Mouse (Mus musculus) kidney, postnatal 4 days (tissue): ENCODE measurements around the gene Zdhhc18.
A peak's percentile ranks its signal among the peaks of the same experiment; 100 is the strongest.
"Not testable (repeated sequence)": the region's sequence is repeated elsewhere in the genome, so short reads cannot be mapped to it uniquely, and the experiment has no call there.

Source experiments
- DNase-seq, 2 experiments: peaks; one replicate each; pipeline ENCODE4 v3.0.0; 2021; ENCODE audit warnings: mixed read lengths in 2 of 2

Zdhhc18 gene

DNA sequence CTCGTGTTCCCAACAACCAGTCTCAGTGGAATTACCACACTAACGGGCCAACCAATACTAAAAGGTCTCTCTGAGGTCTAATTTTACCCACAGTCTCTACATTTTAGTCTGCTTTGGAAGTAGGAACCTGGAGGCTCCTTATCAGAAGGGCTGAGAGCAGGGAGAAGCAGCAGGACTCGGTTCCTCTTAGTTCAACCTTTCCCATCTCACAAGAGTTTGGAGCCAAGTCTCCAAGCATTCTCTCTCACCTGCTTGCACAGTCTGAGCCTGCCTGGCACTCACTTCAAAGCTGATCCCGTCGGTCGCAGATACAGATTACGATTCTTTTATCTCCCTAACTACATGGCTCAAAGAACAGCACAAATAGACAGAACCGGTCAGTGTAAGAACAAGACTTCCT lies 13.0 kb upstream of the Zdhhc18 start:
- no peak for DNase-seq

DNA sequence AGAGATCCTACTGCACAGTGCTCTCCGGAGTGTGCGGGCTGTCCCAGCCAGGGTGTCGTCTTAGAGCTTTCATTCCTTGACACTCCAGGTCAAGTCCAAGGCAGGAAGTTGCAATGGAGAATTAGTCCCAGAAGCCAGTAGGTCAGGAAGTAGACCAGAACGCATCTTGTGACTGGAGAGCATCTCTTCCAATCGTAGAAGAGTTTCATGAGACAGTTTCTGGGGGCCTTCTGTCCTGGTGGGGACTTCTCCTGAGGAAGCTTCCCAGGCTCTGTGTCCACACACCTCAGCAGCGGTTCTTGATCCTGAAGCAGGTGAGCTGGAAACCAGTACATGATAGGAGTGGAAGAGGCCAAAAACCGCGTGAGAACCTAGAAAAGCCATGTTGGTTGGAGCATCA lies 12.5 kb upstream of the Zdhhc18 start:
- no peak for DNase-seq

DNA sequence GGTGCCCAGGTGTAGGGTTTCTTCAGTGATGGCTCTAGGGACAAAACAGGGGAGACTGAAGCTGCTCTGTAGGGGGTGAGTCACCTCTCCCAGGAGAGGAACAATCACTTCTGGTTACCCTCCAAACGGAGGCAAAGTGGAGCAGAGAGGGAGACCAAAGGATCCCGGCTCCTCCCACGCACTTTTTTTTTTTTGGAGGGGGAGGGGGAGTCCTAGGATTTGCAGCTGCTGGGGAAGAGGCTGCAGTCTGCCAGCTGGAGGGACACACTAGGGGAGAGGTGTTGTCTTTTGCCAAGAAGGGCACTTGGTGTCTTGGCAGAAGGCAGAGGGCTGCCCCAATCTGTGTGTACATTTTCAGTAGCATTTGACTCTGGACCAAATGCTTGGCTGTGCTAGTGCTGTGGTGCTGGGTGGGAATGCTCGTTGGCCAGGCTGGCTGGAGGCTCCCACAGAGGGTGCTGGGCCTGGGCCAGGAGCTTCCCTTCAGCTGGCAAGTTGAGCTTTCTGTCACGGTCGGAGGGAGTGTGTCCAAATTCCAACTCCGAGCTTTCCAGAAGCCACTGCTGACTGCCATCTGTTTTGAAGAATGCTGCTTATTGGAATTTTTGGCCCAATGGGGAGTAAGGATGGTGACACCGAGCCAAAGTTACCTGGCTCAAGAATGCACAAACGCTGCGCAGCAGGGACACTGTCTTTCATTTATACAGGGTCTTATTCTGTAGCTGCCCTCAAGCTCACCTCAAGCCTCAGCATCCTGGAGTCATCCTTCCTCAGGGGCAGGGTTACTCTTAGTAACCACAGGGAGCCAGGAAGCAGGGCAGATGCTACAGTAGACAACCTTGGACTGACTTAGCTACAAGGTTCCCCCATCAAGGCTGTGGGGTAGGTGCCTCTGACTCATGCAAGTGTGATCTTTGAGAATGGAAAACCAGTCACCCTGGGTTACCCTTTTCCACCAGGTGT lies 10.5 kb upstream of the Zdhhc18 start:
- DNase-seq = peak; percentile 84 to 91

DNA sequence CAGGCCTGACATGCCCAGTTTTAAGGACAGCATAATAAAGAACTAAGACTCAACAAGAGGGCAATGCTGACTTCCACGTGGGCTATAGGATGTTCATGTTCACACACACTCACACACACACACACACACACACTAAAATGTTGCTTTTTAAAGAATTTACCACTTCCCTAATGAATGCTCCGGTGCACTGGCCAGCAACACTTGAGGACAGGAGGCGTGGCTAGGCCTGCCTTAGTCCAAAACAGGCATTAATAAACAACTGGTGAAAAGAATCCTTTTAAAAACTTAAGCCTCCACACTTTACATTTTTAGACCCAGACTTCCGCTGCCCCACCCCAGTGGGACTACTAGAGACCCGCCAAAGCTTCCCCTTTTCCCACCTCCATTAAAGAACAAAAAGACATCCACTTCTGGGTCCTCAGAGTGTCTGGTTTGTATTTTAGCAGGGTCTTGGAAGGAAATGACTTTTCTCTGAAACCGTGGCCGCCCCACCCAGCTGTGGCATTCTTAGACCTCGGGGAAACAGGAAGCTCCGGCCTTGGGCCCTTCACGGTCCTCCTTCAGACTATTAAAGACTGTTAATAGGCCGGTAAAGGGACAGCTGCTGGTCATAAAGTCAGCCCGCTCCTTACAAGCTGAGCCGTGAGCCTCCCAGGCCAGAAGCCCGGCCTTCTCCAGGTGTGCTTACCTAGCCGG lies 9.7 kb upstream of the Zdhhc18 start:
- peak; percentile 72 to 82 for DNase-seq

DNA sequence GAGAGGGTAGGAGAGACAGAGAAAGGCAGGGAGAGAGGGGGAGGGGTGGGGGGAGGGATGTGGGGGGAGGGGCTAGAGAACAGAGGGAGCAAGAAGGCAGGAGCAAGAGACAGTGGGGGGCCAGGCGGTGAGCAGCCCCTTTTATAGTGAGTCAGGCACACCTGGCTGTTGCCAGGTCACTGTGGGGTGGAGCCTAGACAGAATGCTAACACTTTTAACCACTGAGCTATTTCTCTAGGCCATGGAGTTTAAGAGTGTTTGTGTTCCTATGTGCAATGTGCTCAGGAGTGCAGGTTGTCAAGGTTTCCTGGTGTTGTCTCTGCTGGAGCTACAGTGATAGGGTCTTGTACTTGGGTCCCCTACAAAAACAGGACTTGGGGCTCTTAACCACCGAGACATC lies 8.8 kb upstream of the Zdhhc18 start:
- DNase-seq = no peak

DNA sequence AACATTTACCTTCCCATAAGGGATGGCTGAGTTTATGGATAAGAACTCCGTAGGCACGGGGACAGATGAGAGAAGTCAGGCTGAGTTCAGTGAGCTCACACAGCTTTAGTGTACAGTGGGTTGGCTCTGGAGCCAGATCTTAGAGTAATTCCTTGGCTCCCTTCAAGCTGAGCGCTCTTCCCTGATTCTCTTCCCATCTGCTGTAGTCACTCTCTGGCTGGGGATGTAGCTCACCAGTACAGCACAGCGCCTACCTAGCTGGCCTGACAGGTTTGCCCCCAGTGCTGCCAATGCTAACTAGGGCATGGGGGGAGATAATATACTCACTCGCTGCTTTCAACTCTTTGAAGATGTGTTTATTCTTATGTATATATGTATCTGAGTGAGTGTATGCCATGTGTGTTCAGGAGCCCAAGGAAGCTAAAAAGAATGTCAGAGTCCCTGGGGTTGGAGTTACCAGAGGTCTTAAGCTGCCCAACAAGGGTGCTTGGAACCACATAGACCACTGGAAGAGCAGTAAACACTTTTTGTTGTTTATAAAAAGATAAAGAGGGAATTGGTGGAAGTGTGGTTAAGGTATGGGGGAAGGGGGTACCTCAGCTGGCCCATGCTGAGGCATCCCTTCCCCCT lies 8.0 kb upstream of the Zdhhc18 start:
- no peak for DNase-seq

DNA sequence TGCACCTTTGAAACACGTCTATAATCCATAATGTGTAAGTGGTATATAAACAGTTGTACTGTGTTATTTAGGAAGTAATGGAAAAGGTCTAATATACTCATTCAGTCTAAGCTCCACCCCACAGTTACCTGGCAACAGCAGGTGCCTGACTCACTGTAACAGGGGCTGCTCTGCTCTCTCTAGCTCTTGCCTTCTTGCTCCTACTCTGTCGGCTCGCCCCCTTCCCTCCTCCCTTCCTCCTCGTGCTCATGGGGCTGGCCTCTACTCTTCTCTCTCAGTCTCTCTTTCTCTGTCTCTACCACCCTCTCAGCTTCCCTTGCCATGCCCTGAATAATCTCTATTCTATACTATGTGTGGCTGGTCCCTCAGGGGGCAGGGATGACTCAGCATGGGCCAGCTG lies 7.0 kb upstream of the Zdhhc18 start:
- DNase-seq = peak in 1 of 2 experiments; percentile 58

DNA sequence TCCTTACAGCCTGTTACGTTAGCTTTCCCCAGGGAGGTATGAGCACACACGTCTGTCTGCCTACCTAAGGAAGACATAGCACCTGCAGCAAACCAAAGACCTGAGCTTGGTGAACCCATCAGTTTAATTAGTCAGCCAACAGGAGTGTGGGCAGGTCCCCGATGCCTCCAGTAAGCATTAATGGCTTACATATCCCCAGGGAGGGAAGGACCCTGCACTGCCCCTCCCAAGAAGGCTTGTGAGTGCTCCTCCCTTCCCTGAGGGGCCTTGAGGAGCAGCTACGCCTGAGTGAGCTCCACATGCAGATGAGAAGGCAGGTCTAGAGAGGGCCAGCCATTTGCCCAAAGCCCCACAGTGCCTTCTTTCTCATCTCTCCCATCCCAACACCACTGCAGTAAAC lies 6.3 kb upstream of the Zdhhc18 start:
- peak; percentile 46 to 68 for DNase-seq

DNA sequence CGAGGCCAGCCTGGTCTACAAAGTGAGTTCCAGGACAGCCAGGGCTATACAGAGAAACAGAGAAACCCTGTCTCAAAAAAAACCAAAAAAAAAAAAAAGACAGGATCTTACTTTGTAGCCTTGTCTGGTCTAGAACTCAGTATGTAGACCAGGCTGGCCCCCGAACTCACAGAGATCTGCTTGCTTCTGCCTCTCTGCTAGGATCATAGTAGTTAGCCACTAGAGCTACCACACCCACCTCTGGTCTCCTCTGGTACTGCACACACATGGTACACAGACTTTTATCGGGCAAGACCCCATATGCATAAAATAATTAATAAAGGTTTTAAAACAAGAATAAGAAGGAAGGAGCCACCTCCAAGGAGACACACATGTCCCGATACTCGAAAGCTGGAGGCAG lies 4.1 kb upstream of the Zdhhc18 start:
- not testable (repeated sequence) for DNase-seq

DNA sequence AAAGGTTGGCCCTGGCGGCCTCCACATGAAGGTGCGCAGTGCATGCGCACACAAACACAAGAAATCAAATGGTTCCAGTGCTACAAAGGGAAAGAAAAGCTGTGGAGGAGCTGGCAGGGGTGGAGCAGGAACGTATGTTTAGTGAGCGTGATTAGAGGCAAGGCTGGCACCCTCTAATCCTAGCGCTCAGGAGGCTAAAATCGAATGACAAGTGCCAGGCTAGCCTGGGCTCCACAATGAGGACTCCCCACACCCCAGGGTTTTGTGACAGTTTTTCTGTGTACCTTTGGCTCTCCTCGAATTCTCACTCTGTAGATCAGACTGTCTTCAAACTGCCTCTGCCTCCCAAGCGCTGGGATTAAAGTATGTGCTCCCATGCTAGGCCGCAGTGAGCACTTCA lies 2.8 kb upstream of the Zdhhc18 start:
- DNase-seq = no peak

DNA sequence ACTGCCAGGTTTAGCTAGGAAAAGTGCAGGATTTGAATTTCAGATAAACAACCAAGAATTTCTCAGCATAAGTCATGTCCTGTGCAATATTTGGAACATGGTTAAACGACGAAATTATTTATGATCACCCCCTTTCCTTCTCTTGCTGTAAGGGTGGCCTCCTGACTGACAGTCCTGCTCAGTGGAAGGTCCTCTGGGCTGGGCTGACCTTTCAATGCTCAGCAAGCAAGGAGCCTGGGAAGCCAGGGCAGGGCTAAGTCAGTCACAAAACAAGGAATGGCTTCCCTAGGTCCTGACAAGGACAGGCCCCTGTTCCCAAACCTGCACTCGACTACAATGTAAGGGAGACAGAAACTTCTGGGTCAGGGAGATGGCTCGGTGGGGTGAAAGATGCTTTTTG lies 2.0 kb upstream of the Zdhhc18 start:
- DNase-seq = peak in 1 of 2 experiments; percentile 30

DNA sequence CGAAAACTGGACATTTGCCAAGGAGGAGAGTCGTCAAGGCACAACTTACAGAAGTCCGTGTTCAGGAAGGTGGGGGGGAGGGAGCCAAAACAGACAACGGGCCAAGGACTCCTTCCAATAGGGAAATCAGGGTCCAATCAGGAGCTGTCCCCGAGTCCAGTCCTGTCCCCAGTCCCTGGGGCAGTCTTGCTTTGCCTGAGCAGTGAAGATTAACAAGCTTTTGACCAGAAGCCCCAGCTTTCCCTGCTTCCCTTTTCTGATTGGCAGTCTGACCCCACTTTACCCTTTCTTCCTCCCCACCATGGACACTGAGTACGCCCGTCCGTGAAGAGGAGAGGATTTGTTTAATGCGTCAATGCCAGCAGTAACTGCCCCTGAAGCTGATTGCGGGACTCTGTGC lies 1.5 kb upstream of the Zdhhc18 start:
- peak in 1 of 2 experiments; percentile 29 for DNase-seq

DNA sequence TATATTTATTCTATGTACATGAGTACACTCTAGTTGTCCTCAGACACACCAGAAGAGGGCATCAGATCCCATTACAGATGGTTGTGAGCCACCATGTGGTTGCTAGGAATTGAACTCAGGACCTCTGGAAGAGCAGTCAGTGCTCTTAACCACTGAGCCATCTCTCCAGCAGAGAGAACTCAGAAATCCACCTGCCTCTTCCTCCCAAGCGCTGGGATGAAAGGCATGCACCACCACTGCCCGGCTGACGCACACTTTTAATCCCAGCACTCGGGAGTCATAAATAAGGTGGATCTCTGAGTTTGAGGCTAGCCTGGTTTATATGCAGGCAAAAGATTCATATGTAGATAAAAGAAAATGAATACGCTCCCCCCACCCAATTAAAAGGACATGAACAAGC lies 490 bp downstream of the Zdhhc18 start:
- peak in 1 of 2 experiments; percentile 1 for DNase-seq

DNA sequence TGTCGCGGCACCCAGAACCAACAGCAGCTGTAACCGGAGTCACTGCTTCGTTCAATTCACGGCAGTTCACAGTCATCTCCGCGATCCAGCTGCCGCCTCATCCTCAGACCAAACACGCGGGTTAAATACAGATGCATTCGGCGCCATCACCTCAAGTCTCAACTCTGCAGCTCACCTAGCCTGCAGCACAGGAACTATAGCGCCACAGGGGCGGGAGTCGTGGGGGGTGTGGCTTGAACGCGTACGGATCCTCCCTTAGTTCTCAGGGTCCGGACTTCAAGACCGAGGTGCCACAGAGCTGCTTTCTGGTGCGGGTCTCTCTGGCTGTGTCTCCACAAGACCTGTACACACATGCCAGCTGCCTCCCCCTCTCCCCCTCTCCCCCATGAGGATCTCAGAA lies 4.3 kb downstream of the Zdhhc18 start:
- no peak for DNase-seq

DNA sequence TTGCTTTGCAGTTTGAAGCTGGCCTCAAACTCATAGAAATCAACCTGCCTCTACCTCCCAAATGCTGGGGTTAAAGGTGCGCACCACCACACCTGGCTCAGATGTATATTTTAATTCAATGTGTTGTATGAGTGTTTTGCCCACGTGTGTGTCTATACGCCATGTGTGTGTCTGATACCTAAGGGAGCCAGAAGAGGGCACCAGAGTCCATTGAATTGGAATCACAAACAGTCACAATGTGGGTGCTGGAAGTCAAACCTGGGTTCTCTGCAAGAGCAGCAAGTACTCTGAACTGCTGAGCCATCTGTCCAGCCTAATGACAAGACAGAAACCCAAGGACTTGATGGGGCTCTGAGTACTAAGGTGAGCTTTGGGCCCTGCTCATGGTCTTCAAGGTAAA lies 4.8 kb downstream of the Zdhhc18 start:
- DNase-seq = no peak

DNA sequence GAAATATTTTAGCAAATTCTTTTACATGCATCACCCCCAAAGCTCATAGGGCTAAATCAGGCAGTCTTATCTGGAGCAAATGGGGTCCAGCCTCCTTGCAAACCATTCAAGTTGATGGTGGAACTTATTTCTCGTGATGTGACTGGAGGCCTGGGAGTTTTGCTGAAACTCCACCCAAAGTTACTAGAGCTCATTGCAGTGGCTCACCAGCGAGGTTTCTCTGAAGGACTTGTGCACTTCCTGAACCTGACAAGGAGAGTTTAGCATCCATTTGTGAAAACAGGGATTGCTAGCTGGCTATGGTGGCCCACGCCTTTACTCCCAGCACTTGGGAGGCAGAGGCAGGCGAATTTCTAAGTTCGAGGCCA lies 15.9 kb downstream of the Zdhhc18 start:
- DNase-seq = no peak

DNA sequence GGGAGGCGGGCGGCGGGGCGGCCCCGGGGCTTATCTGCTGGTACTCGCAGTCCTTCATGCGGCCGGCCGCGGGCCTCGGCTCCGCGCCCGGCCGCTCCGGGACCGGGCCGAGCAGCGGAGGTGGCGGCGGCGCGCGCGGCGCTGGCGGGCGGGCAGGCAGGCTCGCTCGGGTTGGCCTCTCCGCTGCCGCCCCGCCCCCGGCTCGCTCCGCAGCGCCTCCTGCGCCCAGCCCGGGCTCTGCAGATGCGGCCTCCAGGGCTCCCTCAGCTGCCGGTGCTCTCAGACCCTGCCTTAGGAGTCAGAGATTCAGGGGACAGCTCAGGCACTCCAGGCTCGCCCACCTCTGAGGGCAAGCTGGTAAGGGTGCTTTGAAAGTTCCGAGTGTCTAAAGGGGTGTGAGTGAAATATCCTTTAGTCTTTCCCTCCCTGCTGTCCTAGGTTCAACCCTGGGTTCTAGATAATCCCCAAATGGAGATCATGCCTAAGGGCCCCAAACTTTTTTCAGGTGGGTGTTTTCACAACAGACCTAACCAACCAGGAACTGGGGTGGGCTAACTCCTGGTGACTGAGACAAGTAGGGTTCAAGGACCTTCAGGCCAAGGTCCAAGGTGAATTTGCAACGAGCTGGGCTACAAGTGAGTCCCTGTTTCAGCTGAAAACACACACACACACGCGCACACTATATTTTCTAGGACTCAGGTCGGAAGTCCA lies 16.5 kb downstream of the Zdhhc18 start:
- peak; percentile 92 to 94 for DNase-seq

DNA sequence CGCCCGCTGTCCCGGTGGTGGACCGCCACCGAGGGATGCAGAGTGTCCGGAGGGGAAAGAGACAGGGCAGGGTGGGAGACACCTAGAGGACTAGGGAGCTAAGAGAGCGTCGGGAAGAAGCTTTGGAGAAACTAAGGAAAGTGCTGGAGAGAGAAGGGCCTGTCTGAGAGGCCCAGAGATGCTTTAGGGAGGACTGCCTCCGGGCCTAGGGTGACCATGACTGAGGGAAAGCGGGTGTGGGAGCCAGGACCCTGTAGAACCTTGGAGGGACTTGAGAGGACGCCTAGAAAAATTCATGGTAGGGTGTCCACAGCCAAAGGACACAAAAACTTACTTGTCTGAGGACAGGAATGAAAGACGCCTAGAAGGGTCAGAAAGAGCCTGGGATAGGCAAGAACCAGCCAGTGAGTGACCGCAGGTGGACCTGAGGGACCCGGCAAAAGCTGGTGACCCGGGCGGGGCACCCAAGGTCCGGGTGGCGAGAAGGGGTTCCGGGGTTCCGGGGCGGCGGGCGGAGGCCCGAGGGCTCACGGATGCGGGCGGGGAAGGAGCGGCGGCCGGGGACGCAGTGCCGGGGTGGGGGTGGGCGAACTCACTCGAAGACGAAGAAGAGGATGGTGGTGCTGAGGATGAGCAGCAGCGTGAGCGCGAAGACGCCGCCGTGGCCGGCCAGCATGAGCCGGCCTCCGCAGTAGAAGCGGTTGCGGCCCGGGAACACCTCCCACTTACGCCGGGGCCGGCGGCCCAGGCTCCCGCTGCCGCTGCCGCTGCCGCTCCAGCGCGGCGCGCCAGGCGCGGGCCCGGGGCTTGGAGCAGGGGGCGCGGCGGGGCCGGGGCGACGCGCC lies 17.2 kb downstream of the Zdhhc18 start:
- DNase-seq = peak; percentile 32 to 62

DNA sequence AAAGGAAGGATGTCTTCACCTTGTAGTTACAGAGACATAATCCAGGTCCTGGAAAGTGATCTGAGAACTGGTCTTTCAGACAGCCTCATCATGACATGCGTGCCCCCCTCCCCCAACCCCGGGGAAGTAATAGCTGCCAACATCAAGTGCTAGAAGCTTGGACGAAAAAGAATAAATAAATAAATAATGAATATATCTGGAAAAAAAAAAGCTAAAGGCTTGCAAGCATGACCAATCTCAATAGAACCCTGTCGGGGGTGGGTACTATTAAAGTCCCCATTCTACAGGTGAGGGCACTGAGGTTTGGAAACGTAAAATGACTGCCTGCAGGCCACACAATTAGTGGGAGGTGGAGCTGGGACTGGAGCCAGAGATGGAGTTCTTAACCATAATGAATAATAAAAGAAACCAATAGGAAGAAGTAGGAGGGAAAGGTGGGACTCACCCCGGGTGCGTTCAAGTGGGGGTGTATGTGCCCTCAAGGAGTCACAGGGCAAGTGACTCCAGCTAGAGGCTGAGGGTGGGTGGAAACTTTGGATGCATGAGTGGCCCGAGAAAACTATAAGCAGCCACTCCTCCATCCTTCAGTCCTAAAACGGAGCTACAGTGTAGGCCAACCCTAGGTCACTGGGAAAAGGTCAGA lies 18.1 kb downstream of the Zdhhc18 start:
- DNase-seq = peak; percentile 37 to 38

DNA sequence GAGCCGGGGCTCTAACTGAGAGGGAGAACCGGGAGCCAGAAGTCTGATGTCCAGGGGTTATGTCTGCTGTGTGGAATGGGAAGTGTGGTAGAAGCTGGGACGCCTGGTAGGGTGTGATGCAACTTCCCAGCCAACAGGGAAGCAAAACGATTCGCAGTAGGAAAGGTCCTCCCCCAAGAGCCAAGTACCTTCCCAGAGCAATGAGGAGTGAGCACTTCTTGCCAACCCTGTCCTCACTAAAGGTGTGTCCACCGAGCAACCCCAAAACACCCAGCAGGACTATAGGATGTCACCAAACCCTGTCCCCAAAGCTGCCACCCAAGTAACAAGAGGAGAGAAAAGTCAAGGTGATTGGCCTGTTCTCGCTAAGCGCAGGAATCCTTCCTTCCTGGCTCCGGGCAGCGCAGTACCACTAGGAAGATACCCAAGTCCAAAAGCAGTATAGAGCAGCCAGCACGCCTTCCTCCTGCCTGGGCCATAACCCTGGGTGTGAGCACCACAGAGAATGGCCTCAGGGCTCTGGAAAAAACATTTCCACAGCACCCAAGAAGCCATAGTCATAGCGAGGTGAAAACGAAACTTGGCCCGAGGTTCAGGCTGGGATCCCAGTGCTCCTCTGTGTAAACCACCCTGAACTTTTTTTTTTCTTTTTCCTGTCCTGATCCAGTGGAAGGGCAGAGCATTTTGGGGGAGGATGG lies 18.7 kb downstream of the Zdhhc18 start:
- no peak for DNase-seq
